Mouse (Mus musculus) layer of hippocampus, adult 18-20 months (tissue): ENCODE measurements around the gene Tmem156. TPM values are rescaled to one million over a fixed set of nuclear protein-coding genes. Genes with fewer than 3 reads are reported as not detected.
A peak's percentile ranks its signal among the peaks of the same experiment; 100 is the strongest.
"Not testable (repeated sequence)": the region's sequence is repeated elsewhere in the genome, so short reads cannot be mapped to it uniquely, and the experiment has no call there.

Experiments
- DNase-seq, 2 experiments: peaks; one replicate each; pipeline ENCODE4 v3.0.0; 2022; ENCODE audit warnings: low spot score in 2 of 2
- long read RNA-seq: library from polyadenylated mRNA; stranded (forward); transcript quantifications from one replicate; pipeline ENCODE4 v2.0.0, GENCODE M21; 2021
- total RNA-seq, 2 experiments: library from RNA; stranded (reverse); gene quantifications; 2 replicates each; pipeline ENCODE4 v1.2.3; 2021

Gene Tmem156
- under 1 TPM; 0.37 to 0.53 TPM for total RNA-seq
- long read RNA-seq: 0 reads

DNA sequence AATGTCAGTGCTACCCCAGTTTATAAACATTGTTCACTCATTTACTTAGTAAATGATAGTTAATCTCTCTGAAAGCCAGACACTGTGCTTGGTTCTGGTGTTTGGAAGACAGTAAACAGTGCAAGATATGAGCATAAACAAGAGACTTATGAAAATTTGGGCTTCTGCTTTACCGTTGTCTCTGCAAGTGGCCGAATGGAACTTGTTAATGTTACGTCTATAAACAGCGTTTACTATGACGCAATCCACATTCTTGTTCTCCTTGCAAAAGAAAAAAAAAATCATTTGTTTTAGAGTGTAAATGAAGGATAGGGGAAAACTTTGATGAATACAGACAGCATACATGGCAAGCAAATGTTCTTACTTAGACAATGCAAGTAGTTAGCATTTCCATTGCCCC is at the start of gene Tmem156:
Tmem156 (minus strand) TSS at position 212 of the 400 bp plus-strand sequence.
- no peak for DNase-seq

DNA sequence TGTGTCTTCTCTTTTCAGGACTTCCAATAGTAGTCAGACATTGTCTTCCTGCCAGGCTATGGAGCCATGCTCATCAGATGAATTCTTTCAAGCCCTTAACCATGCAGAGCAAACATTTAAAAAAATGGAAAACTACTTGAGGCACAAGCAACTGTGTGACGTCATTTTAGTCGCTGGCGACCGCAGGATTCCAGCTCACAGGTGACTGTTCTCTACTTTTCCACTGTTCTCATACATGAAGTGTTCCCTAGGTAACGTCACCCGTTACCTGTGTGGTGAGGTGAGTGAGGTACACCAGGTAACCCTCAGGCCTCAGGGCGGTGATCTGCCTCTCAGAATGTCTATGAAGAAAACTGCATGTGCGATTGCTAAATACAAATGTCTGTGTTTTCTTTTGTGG is 49.3 kb upstream of the Tmem156 start:
- no peak for DNase-seq

DNA sequence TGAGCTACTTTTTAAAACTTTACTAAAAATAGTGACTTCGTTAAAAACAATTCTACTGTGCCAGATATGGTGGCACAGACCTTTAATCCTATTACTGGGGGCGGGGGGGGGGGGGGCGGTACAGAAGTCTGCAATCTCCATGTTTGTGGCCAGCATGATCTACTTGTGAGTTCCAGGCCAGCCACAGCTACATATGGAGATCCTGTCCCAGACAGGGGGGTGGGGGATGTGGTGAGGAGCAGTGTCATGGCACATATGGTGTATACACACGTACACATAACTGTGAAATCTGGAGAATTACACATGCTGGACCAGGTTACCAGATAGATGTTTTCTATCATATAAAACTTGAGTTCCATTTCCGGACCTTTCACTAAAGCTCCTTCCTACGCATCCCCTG is 45.1 kb upstream of the Tmem156 start:
- no peak for DNase-seq

DNA sequence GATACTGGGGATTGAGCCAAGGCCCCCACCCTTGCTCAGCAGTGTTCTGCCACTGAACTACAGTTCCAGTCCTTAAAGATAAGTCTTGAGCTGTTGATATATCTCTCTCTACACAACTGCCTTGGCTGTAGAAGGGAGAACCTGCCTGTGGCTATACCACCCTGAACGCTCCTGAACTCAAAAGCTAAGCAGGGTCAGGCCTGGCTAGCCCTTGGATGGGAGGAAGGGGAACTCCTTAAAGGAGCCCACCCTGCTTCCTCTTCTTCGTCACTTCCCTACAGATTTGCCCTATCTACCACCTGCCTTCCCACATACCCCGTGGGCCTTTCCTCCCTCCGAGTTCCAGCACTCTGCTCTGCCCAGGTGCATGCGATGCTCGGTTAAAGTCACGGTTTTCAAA is 44.2 kb upstream of the Tmem156 start:
- no peak for DNase-seq

DNA sequence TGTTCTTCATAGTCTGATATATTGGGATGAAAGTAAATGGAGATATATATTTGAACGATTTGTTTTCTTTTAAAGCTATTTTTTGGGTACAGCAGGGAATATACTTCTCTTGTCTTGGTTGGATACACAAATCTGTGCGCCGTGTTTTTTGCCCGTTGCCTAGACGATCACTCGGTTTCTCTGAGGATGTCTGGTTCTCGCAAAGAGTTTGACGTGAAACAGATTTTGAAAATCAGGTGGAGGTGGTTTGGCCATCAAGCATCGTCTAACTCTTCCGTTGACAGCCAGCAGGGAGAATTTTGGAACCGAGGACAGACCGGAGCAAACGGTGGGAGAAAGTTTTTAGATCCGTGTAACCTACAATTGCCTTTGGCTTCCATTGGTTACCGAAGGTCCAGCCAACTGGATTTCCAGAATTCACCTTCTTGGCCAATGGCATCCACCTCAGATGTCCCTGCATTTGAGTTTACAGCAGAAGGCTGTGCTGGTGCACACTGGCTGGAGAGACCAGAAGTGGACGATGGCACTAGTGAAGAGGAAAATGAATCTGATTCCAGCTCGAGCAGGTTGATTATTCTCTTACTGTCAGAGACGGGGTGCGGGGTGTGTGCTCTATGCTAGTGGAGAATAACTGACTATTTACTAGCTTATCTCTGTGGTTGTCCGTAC is 39.4 kb upstream of the Tmem156 start:
- peak; percentile 26 to 56 for DNase-seq

DNA sequence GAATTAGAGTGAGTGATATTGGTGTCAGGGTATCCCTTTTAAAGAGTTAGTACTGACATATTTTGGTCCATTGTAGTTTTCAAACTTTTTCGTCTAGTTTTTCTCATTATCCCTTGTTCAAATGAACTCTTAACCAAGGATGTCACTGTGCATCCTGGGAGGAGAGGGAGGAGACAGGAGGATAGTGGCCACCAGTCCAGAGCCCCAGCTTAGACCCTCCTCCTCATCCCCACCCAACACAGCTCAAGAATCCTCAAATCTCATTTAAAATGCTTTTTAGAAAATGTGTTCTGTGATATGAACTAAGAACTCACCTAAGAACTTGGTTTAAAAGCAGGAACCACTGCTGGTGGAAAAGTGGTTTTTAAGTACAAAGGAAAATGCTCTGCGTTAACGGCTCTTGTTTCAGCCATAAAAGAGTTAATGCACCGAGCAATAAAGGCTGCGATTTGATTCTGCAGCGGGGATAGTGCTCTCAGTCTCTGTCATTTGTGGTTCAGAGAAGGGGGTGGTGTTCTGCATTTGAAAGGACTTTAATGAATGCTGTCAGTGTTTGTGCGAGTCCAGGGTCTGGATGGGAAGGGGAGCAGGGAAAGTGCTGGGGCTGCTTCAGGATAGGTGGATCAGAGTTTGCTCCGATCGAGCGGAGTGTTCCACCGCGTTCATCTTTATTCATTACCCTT is 38.7 kb upstream of the Tmem156 start:
- peak; percentile 27 to 56 for DNase-seq

DNA sequence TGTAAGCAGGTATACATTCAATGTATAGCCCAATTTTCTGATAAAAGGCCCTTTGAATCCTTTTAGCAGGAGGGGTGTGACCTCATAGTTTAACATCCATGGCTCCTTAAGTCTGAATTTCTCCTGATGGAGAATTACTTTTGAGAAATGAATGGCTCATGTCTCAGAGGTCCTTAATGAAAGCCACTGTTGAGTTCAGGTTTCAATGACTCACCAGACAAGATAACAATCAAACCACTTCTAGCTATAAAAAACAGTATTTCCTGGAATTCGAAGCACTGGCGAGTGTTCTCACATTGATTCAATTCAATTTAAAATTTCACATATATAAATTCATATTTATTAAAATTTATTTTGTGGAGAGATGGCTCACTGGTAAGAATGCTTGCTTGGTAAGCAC is 36.5 kb upstream of the Tmem156 start:
- no peak for DNase-seq

DNA sequence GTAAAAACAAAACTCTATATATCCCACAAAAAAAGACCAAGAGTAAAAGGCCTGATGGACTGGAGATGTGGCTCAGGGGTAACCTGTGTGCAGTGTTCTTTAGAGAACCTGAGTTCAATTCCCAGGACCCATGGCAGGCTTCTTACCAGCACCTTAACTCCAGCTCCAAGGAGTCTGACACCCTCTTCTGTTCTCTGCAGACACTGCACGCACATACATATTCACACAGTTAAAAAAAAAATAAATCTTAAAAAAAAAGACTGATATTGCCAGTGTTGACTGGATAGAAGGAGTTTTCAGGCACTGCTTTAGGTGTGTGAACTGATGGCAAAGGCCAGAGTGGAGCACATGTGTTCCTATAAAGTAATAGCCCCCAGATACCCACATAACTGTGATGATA is 34.2 kb upstream of the Tmem156 start:
- no peak for DNase-seq

DNA sequence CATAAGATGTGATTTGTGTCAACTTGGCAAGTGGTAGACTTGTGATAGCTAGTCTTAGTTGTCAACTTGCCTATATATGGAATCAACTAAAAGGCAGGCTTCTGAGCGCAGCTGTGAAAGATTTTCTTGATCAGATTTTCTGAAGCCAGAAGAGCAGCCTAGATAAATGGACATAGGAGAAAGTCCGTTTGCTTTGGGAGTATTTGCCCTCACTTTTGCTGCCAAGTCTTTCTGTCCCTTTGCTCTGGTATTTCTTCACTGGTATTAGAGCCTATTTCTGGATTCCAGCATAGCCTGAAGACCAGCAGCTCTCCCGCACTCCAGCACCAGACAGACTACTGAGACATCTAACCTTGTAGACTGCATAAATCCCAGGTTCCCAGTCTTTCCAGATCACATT is 30.7 kb upstream of the Tmem156 start:
- no peak for DNase-seq

DNA sequence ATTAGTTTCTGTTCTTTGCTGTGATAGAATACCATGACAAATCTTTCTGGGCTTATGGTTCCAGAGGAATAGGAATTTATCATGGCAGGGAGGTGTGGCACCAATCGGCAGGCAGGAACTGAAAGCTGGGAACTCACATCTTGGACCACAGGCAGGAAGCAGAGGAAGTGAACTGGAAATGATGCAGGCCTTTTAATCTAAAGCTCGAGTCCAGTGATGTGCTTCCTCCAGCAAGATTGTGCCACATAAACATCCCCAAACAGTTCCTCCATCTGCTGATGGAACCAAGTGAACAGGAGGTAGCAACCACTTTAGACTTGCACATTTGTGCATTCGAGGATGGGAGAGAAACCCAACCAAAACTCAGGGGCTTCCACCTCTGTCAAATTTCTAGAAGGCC is 28.0 kb upstream of the Tmem156 start:
- no peak for DNase-seq

DNA sequence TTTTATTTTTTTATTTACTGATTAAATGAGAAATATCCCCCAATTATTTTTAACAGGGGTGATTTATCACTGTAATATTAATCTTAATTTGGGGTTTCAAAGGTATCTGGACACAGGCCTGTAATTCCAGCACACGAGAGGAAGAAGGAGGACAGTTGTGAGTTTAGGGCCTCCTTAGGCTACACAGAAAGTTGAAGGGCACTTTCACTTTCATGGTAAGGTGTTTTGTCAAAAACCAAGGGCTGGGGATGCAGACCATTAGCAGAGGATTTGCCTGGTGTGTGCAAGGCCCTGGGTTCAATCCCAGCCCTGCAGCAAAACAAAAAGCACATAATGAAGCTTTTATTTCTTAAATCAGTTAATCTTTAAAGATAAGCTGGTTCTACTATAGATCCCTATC is 27.6 kb upstream of the Tmem156 start:
- no peak for DNase-seq

DNA sequence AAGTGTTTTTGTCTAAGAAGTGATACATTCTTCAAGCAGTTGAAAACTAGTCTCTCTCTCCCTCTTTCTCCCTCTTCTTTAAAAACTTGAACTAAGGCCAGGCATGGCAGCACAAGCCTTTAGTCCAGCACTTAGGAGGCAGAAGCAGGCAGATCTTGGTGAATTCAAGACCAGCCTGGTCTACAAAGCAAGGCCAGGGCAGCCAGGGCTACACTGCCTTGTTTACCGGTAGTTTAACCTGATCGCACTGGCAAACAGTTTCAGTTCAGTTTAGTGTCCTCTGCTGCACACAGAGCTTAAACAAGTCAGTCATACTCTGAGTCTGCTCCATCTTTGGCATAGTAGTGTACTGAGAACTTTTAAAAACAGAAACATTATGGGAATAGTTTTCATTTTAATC is 24.9 kb upstream of the Tmem156 start:
- no peak for DNase-seq

DNA sequence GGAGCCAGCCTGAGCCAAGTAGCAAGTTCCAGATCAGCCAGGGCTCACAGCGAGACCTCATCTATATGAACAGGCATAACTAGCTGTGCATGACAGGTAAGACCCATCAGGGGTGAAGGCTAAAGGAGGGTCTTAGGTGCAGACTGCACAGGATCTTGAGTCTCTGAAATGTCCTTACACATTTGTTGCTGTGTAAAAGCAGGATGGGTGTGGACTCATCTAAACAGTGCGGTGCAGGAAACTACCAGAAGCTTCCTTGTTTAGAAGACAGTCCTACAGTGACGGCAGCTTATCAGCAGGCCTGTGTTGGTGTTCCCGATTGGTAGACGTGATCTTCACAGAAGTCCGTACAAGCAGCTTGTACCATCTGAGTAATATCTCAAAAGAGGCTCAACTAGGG is 21.4 kb upstream of the Tmem156 start:
- no peak for DNase-seq

DNA sequence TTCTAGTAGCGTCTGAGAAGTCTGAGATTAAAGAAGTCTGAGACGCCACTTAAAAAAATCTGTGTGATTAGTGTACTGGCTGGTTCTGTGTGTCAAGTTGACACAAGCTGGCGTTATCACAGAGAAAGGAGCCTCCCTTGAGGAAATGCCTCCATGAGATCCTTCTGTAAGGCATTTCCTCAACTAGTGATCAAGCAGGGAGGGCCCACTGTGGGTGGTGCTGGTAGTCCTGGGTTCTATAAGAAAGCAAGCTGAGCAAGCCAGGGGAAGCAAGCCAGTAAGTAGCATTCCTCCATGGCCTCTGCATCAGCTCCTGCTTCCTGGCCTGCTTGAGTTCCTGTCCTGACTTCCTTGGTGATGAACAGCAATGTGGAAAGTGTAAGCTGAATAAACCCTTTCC is 20.3 kb upstream of the Tmem156 start:
- DNase-seq: not testable (repeated sequence)

DNA sequence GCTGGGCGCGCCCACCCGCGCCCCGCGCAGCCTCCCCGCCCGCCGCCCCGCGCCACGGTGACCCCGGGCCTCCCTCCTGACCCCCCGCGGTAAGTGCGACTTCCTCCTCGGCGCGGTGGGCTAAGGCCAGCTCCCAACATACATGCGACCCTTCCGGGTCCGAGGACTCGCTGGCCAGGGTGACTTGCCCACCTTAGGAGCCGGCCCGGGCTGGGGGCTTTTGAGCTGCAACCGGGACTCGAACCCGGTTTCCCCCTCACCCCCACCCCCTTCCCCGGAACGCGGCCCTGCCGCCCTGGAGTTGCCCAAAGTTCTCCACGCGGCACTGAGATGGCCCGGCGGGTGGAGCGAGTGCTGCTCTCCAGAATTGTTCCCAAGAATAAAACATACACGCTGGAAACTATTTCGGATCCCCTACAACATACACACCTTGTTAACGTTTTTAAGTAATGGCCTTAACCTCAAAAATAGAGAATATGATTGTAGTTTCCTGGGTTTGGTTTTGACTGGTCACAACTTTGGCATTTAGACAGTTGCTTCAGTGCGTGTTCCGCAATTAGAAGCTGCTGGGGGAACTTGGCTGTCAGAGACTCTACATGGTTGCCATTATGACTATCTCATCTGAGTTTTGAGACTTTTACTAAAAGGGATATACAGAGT is 16.0 kb upstream of the Tmem156 start:
- no peak for DNase-seq

DNA sequence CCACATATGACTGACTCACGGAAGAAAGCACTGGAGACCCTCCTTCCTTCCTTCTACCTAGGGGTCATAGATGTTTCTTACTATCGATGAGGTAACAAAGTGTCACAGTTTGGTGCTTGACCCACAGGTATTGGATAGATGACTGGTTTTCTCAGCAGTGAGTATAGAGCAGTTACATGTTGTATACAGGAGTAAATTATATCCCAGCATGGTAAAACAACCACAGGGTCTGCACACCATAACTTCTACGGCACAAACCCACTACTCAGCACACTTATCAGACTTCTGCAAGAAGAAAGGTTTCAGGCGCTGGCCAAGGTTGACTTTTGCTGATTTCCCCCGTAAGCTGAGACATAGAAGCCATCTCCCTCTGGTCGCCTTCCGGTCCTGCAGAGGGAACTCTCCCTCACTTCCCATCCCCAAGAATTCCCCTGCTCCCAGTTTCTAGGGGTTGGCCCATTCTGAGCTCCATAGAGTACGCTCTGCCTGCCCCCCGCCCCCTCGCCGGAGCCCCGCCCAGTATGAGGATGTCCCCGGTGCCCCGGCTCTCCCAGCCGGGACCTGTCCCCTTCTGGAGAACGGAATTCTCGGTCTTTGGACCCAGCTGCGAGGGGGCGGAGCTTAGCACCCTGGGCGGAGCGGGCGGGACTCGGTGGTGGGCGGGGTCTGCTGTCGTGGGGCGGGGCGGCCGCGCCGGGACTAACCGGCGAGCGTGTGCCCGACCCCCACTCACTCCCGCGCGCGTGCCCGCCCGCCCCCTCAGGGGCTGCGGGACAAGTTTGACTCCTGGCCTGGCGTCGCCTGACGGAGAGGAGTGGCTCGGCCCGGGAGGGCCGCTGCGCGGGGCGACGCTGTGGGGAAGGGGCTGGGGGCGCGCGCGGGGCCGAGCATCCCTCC is 15.2 kb upstream of the Tmem156 start, which contains the start of gene Klhl5:
Klhl5 (plus strand) TSS at position 664 of the 897 bp plus-strand sequence.
- DNase-seq: peak; percentile 73 to 83

DNA sequence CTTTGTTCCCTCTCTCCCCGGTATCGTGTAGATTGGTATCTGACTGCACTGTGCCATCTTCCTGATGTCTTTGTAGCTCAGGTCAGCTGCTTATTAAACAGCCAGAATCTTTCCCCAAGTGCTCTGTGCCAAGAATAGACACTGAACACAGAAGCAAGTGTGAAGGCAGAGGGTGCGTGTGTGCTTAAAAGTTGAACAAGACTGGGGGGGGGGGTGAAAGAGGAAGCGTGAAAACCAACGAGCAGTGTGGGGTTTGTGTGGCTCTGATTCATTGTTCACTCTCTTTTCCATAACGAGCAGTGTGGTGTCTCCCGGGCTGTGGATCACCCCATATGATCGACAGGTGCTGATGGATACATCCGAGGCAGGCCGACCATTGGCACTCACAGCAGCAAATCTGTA is 10.7 kb upstream of the Tmem156 start:
- DNase-seq: no peak

DNA sequence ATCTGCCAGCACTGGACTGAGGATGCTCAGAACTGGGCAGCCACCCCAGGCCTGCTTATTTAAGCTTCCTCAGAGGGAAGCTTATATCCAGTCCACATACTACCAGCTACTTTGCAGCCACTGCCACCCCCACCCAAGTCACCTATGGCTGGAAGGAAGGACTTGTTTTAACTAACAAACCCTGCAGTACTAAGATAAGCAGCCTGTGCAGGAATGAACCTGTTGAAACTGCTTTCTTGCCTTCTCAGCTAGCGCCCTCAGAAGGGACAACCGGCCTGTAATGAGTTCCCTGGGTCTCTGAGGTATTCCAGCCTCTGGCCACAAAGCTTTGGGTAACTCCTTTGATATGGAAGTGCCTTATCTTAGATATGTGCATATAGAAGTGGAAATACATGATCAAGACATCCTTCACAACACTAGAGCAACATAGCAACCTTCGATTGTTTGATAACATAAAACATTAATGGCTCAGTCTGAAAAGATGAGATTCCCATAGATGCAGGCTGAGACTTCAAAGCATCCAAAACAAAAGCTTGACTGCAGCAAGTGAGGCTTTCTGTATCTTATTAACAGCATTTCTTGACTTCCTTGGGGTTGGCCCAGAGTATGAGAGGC is 10.2 kb upstream of the Tmem156 start:
- no peak for DNase-seq

DNA sequence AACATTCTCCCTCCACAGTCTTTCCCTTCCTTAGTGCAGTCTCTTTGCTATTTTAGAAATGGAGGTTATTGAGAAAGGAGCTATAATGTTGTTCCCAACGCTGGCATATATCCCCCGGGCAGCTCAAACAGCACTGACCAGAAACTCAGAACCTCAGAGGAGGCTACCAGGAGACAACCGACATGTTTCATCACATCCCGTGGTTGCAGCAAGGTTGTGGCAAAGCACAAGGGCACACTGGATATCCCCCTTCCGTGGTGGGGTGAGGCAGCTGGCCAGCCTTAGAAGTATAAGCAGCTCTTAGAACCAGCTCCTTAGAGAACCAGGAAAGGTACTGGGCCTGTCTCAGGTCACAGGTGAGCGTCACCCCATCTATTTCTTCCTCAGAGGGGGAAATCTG is 9.7 kb upstream of the Tmem156 start:
- DNase-seq: no peak

DNA sequence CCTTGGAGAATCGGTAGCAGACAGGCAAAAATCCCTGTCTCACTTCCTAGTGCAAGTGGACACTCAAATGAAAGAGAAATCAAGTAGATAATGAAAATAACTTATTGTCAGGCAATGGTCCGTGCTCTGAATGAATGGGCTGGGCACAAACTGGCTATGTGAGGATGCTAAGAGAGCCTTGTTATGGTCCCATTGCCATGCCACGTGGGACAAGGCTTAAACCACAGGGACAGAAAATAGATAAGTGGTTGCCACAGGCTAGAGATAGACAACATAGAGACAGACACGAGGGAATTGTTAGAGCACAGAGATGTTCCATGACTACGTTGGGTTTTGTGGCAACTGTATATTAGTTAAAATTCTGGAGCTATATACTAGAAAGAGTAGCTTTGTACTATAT is 9.3 kb upstream of the Tmem156 start:
- DNase-seq: no peak

DNA sequence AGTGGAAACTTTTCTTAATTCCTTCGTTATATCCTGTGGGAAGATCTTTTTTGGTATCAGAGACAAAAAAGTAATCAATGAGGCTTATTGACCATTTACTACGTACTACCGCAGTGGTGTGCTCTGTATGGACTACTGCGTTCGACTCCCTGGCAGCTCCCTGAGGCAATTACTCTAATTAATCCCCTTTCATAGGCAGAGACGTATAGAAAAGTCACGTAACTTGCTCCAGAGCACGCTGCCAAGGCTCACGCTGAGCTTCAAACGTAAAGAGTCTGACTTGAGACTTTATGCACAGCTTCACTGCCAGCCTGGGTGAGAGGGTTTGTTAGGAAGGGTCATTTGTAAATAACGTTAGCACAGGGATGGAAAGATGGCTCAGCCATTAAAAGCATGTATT is 8.1 kb upstream of the Tmem156 start:
- no peak for DNase-seq
